Mouse (Mus musculus): ENCODE results near the gene Tnfsf10. TPM values are rescaled to one million over a fixed set of nuclear protein-coding genes. Genes with fewer than 3 reads are reported as not detected.

Tnfsf10 gene
- total RNA-seq, 2 experiments from 2014 or later: 1.4 TPM; not detected in 1

- ATAC-seq (replicated peaks; ENCODE audit: low FRiP score, poor library complexity, severe bottlenecking): no peak
Measured at GRCm38 (mm10) chr3:27359100-27359720, 42.4 kb downstream of the Tnfsf10 start.

DNA sequence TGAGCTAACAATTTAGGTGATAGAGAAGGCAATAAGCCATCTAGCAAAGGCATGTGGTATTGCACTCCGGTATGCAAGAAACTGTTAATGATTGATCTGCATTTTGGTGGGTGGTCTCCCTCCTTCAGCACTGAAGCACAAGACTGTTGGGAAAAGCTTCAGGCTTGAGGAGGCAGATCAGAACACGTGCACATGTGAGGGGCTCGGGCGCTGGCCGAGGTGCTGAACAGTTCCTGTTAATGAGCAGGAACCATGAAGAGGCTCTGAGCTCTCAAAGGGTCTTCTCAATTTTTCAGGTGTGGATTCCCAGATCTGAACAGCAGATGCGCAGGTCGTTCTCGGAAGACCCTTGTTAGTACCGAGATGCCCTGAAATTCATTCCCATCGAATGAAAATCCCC lies 53.3 kb downstream of the Tnfsf10 start:
- no peak for ATAC-seq (replicated peaks; ENCODE audit: low FRiP score, poor library complexity, severe bottlenecking)

DNA sequence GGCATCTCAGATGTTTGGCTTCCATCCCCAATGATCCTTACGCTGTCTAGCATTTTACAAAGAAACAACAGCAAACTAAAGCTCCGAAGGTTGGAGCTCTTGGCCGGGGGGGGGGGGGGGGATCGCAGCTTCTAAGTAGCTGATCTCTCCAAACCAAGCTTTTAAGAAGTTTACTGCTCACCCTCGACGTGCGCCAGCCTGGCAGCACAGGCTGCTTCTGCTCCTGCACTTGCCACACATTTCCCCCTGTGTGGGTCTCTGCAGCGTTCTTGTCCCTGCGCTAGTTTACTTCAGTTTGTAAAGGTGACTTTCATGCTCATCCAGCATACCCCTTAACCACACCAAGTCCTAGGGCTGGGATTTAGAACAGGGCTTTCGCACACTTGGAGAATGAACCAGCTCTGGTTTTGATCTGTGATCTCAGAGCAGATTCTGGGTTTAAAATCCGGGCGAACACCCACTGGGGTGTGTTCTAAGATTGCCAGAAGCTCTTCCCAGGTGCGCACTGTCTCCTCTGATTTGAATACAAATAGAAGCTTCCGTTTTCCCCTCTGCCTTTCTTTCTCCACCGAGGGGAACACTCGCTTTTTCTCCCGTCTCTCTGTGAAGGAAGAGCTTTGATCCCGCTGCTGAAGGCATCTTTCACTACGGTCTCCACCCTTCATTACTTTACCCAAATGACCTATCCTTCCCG lies 53.9 kb downstream of the Tnfsf10 start:
- ATAC-seq (replicated peaks; ENCODE audit: low FRiP score, poor library complexity, severe bottlenecking): no peak

DNA sequence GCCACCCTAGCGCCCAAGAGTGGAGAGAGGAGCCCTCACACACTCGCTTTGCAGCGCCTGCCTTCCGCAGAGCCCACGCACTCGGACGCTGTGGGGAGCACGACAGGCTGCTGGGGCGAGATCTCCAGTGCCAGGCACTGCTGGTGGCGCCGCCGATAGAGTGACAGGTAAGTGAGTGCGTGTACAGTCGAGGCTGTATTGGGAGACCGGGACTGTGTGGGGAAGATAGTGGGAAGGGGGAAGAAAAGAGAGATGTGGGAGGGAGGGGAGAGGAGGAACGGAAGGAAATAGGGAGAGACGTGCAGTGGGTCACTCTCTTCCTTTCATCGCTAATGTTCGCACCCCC lies 54.4 kb downstream of the Tnfsf10 start, which contains the start of gene Ghsr:
Ghsr (plus strand) TSS at position 76 of the 346 bp plus-strand sequence.
- no peak for ATAC-seq (replicated peaks; ENCODE audit: low FRiP score, poor library complexity, severe bottlenecking)

DNA sequence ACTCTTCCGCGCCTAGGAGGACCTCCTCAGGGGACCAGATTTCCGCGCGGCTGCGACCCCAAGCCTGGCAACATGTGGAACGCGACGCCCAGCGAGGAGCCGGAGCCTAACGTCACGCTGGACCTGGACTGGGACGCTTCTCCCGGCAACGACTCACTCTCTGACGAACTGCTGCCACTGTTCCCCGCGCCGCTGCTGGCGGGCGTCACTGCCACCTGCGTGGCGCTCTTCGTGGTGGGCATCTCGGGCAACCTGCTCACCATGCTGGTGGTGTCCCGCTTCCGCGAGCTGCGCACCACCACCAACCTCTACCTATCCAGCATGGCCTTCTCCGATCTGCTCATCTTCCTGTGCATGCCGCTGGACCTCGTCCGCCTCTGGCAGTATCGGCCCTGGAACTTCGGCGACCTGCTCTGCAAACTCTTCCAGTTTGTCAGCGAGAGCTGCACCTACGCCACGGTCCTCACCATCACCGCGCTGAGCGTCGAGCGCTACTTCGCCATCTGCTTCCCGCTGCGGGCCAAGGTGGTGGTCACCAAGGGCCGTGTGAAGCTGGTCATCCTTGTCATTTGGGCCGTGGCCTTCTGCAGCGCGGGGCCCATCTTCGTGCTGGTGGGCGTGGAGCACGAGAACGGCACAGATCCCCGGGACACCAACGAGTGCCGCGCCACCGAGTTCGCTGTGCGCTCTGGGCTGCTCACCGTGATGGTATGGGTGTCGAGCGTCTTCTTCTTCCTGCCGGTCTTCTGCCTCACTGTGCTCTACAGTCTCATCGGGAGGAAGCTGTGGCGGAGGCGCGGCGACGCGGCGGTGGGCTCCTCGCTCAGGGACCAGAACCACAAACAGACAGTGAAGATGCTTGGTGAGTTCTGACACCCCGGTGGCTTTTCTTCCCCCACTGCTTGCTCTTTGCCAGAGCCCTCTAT lies 55.2 kb downstream of the Tnfsf10 start:
- ATAC-seq (replicated peaks; ENCODE audit: low FRiP score, poor library complexity, severe bottlenecking): no peak

DNA sequence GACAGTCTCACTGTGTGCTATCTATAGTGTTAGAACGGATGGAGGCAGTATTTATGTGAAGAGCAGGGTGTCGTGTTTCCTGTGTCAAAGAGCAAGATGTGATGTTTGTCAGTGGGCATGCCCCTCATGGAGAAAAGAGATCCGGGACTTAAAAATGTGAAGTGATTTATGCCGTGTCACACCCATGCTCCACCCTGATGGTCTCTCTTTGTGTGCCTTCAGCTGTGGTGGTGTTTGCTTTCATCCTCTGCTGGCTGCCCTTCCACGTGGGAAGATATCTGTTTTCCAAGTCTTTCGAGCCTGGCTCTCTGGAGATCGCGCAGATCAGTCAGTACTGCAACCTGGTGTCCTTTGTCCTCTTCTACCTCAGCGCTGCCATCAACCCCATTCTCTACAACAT lies 57.6 kb downstream of the Tnfsf10 start:
- ATAC-seq (replicated peaks; ENCODE audit: low FRiP score, poor library complexity, severe bottlenecking): no peak

DNA sequence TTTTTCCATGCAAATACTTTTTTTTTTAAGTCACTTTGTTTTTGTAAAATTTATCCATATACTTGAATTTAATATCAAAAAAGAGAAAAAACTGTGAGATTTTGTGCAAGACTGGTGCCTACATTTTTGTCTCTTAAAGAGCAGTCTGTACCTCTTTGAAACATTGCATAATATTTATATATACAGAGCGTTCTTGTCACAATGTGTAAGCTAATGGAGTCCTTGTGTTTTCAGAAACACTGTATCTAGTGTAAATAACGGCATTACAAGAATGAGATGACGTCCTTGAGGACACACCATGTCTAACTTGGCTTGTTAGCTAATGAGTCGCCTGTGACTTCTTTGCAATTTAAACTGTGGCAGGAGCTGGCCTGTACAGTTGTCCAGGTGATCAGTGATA lies 61.1 kb downstream of the Tnfsf10 start:
- ATAC-seq (replicated peaks; ENCODE audit: low FRiP score, poor library complexity, severe bottlenecking): no peak

DNA sequence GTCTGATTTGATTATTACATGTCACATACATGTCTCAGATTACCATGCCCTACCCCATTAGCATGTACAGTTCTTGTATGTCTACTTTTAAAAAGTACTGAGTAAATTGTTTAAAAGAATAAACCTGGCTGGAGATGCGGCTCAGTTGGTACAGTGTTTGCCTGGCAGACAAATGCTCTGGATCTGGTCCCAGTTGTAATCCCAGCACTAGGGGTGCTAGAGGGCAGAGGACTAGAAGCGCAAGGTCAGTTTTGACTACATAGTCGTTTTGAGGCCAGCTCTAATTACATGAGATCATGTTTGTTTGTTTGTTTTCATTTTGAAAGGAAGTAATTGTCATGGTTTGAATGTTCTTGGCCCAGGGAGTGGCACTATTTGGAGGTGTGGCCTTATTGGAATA lies 68.0 kb downstream of the Tnfsf10 start:
- ATAC-seq (replicated peaks; ENCODE audit: low FRiP score, poor library complexity, severe bottlenecking): no peak

- ATAC-seq (replicated peaks; ENCODE audit: low FRiP score, poor library complexity, severe bottlenecking): no peak
Measured at GRCm38 (mm10) chr3:27389923-27390322, 73.1 kb downstream of the Tnfsf10 start.

Other genes with a start within 250 kb of the Tnfsf10 start
- 188 and 294 TPM in 2 replicates for gene Ect2, start 163.2 kb upstream of the Tnfsf10 start, total RNA-seq (2015; ENCODE audit: low replicate concordance)
- gene Ect2, start 163.2 kb upstream of the Tnfsf10 start, total RNA-seq (2017; ENCODE audit: low replicate concordance): 311 and 332 TPM in 2 replicates
- 3.8 and 15.5 TPM in 2 replicates for gene Nceh1, start 134.1 kb upstream of the Tnfsf10 start, total RNA-seq (2015; ENCODE audit: low replicate concordance)
- 4.1 and 7.3 TPM in 2 replicates for gene Nceh1, start 134.1 kb upstream of the Tnfsf10 start, total RNA-seq (2017; ENCODE audit: low replicate concordance)
- gene Ghsr, start 54.3 kb downstream of the Tnfsf10 start, total RNA-seq (2015; ENCODE audit: low replicate concordance): not detected in 2 replicates
- not detected in 2 replicates for gene Ghsr, start 54.3 kb downstream of the Tnfsf10 start, total RNA-seq (2017; ENCODE audit: low replicate concordance)

All from erythroid progenitor cell, adult 5-6 weeks (primary cell).